Mouse (Mus musculus) mouse trophoblast stem cell (cell line): ENCODE results near the gene Rhox2b.
"Not testable (repeated sequence)": the region's sequence is repeated elsewhere in the genome, so short reads cannot be mapped to it uniquely, and the experiment has no call there.

ENCODE experiments used
- in situ Hi-C, 2 experiments: fragments of 300-500 bp; cut with MseI, MboI; formaldehyde crosslinking; loops; 2 replicates in 1 of 2; 3 replicates in 1 of 2; pipeline ENCODE4 v1.15.1; 2025

Gene Rhox2b

DNA sequence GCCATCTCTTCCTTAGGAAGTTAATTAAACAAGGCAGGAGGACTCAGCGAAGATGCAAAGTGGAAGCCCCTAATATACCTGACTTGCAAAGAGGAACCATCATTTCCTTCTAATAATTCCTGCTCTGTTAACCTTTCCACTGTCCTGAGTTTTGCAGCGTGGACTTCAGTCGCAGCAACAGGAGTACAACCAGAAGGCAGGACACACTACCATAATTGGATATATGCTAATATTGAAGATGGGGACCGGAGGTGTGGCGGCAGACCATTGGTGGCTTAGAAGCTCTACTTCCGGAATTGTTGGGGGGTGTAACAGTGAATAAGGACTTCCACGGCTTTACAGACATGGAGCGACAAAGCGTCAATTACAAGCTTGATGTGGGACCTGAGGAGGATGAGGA lies at the start of gene Rhox2b:
Rhox2b (plus strand) TSS at position 301 of the 400 bp plus-strand sequence.
- in situ Hi-C loops: not testable (repeated sequence)

DNA sequence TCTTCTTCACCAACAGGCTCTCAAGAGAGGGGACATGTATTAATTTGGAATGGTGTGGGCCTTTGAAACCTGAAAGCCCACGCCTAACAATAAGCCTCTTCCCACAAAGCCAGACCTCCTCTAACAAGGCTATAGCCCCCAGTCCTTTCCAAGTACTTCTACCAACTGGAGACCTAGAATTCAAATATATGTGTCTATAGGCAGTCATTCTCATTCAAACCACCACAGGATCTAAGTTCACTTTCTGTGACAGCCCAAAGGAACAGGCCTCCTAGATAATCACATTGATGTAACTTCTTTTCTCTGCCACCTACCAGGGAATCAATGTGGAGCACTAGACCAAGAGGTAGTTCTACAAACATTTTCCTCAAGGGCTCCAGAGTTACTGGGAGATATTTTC lies 32.1 kb upstream of the Rhox2b start, which contains the start of gene Rhox3a2:
Rhox3a2 (plus strand) TSS at position 301 of the 400 bp plus-strand sequence.
- in situ Hi-C loops: not testable (repeated sequence)

DNA sequence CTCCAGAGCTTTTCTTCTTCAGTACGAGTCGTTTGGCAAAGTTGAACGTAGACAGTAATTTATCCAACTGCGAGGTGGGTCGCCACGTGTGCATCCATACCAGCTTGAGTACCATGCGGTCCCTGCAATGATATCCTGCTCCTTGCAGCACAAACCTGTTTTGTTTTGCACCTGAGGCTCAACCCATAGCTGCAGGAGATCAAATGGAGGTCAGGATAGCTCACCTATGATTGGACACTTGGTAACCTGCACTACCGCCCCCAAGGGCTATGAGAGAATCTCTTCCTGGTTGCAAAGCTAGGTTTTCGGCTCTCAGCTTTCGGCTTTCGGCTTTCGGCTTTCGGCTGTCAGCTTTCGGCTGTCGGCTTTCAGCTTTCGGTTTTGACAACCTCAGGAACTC lies 21.3 kb upstream of the Rhox2b start, which contains the start of gene Rhox4a2:
Rhox4a2 (plus strand) TSS at position 301 of the 400 bp plus-strand sequence.
- in situ Hi-C loops: not testable (repeated sequence)

DNA sequence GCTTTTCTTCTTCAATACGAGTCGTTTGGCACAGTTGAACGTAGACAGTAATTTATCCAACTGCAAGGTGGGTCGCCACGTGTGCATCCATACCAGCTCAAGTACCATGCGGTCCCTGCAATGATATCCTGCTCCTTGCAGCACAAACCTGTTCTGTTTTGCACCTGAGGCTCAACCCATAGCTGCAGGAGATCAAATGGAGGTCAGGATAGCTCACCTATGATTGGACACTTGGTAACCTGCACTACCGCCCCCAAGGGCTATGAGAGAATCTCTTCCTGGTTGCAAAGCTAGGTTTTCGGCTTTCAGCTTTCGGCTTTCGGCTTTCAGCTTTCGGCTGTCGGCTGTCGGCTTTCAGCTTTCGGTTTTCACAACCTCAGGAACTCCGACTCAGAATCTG lies 20.3 kb downstream of the Rhox2b start, which contains the start of gene Rhox4b:
Rhox4b (plus strand) TSS at position 301 of the 400 bp plus-strand sequence.
- in situ Hi-C loops: not testable (repeated sequence)

DNA sequence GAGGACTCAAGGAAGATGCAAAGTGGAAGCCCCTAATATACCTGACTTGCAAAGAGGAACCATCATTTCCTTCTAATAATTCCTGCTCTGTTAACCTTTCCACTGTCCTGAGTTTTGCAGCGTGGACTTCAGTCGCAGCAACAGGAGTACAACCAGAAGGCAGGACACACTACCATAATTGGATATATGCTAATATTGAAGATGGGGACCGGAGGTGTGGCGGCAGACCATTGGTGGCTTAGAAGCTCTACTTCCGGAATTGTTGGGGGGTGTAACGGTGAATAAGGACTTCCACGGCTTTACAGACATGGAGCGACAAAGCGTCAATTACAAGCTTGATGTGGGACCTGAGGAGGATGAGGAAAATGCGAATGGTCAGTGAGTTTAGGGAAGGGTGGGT lies 41.5 kb downstream of the Rhox2b start, which contains the start of gene Rhox2c:
Rhox2c (plus strand) TSS at position 301 of the 400 bp plus-strand sequence.
- in situ Hi-C loops: not testable (repeated sequence)

DNA sequence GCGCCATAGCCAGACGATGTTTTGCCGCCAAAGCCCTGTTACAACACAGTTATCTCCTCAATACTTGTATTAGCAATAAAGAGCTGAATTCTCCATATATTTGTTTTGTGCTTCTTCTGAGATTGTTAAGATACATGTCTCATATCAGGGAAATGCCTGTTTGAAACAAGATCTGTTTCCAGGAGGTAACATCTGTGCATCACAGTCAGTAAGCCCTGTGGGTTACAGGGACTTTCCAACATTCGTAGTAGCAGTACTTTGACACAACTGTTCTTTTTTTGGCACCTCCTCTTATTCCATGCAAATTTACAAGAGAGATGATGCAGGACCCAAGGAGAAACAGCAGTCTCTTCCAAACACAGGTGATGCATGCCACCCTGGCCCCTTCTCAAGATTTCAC lies 46.4 kb downstream of the Rhox2b start, which contains the start of gene Rhox3c:
Rhox3c (plus strand) TSS at position 301 of the 400 bp plus-strand sequence.
- in situ Hi-C loops: not testable (repeated sequence)
